Mouse (Mus musculus) limb, embryonic 11.5 days (tissue): ENCODE results near the gene Gm28035. TPM values are rescaled to one million over a fixed set of nuclear protein-coding genes. Genes with fewer than 3 reads are reported as not detected.

ENCODE experiments used
- ATAC-seq: fragments of 200-750 bp; cut with Nextera tagmentation; 2 replicates; pipeline ENCODE4 v1.8.0; 2017; ENCODE audit warnings: low read depth; ENCODE audit not compliant: insufficient number of reproducible peaks, low FRiP score, low TSS enrichment
- DNase-seq: peaks from one replicate; pipeline ENCODE4 v3.0.0-alpha.2; 2015; ENCODE audit warnings: low spot score
- H3K27ac ChIP-seq: fragments of 300-500 bp; sonication (generic); replicated peaks from 2 replicates; pipeline ENCODE4 v1.5.1; 2014; ENCODE audit warnings: low read depth, mild to moderate bottlenecking, low read length
- H3K27me3 ChIP-seq: fragments of 300-500 bp; sonication (generic); 2 replicates; pipeline ENCODE4 v1.6.1; 2014; ENCODE audit warnings: mild to moderate bottlenecking, low read length, mixed read lengths; ENCODE audit not compliant: control insufficient read depth, insufficient read depth
- H3K36me3 ChIP-seq: fragments of 300-500 bp; sonication (generic); 2 replicates; pipeline ENCODE4 v1.6.1; 2014; ENCODE audit warnings: mild to moderate bottlenecking, low read length, moderate library complexity, mixed read lengths; ENCODE audit not compliant: control insufficient read depth, insufficient read depth
- H3K4me1 ChIP-seq: fragments of 300-500 bp; sonication (generic); 2 replicates; pipeline ENCODE4 v1.6.1; 2014; ENCODE audit warnings: low read length, mixed read lengths; ENCODE audit not compliant: control insufficient read depth, insufficient read depth
- H3K4me2 ChIP-seq: fragments of 300-500 bp; sonication (generic); 2 replicates; pipeline ENCODE4 v1.6.1; 2014; ENCODE audit warnings: low read depth, mild to moderate bottlenecking, moderate library complexity; ENCODE audit not compliant: severe bottlenecking
- H3K4me3 ChIP-seq: fragments of 300-500 bp; sonication (generic); 2 replicates; pipeline ENCODE4 v1.5.1; 2014; ENCODE audit warnings: low read depth, low read length
- H3K9ac ChIP-seq: fragments of 300-500 bp; sonication (generic); 2 replicates; pipeline ENCODE4 v1.6.1; 2014; ENCODE audit warnings: mild to moderate bottlenecking, low read length
- H3K9me3 ChIP-seq: fragments of 300-500 bp; sonication (generic); 2 replicates; pipeline ENCODE4 v1.6.1; 2016; ENCODE audit warnings: low read length; ENCODE audit not compliant: control insufficient read depth
- WGBS: fragments of 180-500 bp; shearing (Covaris S2); extraction: QIAGEN DNeasy Blood & Tissue Kit; methylation state at CpG from one replicate; pipeline ENCODE4 v1.1.7; 2014; 5-methylcytosine and 5-hydroxymethylcytosine counted together
- polyA plus RNA-seq: library from polyadenylated mRNA; unstranded; fragments of >200 nt; fragmentation: Nextera tagmentation; extraction: Ambion mirVana; gene quantifications from 2 replicates; pipeline ENCODE4 v1.2.1, GENCODE M21; 2014

Gm28035 gene
- polyA plus RNA-seq, 1 experiment from 2014 or later = 0.09 TPM

DNA sequence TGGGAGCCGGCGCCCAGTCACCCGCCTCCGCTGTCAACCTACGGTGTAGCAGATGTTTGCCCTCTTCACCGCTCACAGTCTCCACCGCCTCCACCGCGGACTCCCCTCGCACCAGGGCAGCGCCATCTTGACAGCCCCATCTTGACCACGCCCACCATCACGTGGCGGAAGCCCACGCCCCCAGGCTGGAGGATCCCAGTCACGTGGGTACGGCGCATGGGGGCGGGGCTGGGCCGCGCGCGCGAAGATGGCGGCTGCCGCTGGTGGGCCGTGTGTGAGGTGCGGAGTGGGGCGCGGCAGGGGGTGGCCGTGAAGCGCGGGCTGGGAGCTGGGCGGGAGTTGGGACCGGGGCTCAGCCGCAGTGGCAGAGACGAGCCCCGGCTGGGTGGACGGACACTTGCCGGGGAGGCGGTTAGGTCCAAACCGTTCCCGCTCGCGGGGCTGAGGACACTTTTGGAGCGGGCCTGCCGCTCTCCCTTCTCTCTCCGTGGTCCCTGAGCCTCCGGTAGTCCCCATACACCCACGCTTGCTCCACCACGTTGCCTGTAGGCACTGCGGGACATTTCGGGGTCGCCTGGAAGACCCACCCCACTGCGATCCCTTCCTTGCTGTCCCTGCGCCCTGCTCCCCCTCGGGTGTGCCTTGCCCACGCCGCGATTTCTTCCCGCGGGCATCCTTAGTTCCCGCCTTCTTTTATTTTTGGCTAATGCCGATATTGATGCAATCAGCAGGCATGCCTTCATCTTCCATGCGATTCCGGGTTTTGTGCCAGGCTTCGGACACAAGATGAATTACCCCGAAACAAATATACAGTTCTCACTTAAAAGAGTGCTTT, 46.0 kb downstream of the Gm28035 start, which contains the start of the genes Dolk and Nup188:
Gene Dolk, minus strand, starts transcription at position 143 of the 835 bp plus-strand sequence.
Gene Nup188, plus strand, starts transcription at position 206 of the 835 bp plus-strand sequence.
- ATAC-seq = peak; percentile 92
- no peaks in the 10 kb centered on the region for H3K9me3 ChIP-seq
- H3K36me3 ChIP-seq = 0 out of 2 replicates have a peak, but pooled peaks cover 4% of the 10 kb centered on the region
- WGBS = under 1% methylated on average over 66 of the region's 68 CpGs
- peak within 1 kb of the TSS; percentile 84 for H3K4me3 ChIP-seq
- H3K4me1 ChIP-seq = peaks cover 13% of the 10 kb centered on the region
- DNase-seq = peak; percentile 98
- H3K27ac ChIP-seq = no peak within 1 kb of the TSS
- peak within 1 kb of the TSS; percentile 79 for H3K9ac ChIP-seq
- H3K27me3 ChIP-seq = no peaks in the 10 kb centered on the region
- peak within 1 kb of the TSS; percentile 75 for H3K4me2 ChIP-seq

DNA sequence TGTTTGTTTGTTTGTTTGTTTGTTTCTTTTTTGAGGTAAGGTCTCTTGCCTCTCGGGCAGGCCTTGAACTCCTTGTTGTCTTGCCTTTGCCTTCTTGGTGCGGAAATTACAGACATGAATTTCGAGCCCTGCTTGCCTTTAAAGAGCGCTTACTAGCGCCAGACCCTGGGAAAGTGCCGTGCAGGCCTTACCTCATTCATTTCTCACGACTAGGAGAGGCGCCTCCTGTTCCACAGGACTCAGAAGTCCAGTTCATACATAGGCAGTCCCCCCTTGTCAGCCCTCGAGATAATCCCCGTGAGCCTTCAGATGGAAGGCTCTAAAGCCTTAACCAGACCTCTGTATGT, 46.6 kb downstream of the Gm28035 start:
- DNase-seq (peak; percentile 50), ATAC-seq (no peak)
- H3K27me3 ChIP-seq = no peaks in the 10 kb centered on the region
- H3K36me3 ChIP-seq = 0 out of 2 replicates have a peak, but pooled peaks cover 4% of the 10 kb centered on the region
- WGBS = under 1% methylated on average over 10 of the region's 10 CpGs
- H3K9me3 ChIP-seq = no peaks in the 10 kb centered on the region
- peak overlapping the region; percentile 84 for H3K4me3 ChIP-seq
- H3K4me1 ChIP-seq = peaks cover 13% of the 10 kb centered on the region
- H3K4me2 ChIP-seq = peak overlapping the region; percentile 59
- peak overlapping the region; percentile 79 for H3K9ac ChIP-seq
- no peak overlapping the region for H3K27ac ChIP-seq

DNA sequence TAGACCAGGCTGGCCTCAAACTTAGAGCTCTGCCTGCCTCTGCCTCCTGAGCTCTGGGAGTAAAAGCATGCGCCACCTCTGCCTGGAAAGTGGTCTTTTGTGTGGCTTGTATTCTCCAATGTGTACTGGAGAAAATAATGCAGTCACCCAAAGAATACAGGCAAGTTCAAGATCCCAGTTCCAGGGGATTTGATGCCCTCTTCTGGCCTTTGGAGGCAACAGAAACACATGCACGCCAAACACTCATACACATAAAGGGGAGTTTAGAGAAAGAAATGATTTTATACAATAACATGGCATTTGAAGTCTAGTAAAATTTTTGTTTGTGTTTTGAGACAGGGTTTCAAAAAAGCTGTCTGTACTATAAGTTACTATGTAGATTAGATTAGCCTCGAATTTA, 59.2 kb downstream of the Gm28035 start:
- H3K4me3 ChIP-seq = no peak overlapping the region
- no peaks in the 10 kb centered on the region for H3K4me1 ChIP-seq
- no peak for ATAC-seq
- H3K9ac ChIP-seq = no peak overlapping the region
- 86% methylated on average over 3 of the region's 3 CpGs for WGBS
- peaks cover 17% of the 10 kb centered on the region; the same call in 1 of the 2 replicates for H3K36me3 ChIP-seq
- no peak overlapping the region for H3K27ac ChIP-seq
- H3K9me3 ChIP-seq = no peaks in the 10 kb centered on the region
- no peaks in the 10 kb centered on the region for H3K27me3 ChIP-seq
- DNase-seq = no peak
- H3K4me2 ChIP-seq = no peak overlapping the region

DNA sequence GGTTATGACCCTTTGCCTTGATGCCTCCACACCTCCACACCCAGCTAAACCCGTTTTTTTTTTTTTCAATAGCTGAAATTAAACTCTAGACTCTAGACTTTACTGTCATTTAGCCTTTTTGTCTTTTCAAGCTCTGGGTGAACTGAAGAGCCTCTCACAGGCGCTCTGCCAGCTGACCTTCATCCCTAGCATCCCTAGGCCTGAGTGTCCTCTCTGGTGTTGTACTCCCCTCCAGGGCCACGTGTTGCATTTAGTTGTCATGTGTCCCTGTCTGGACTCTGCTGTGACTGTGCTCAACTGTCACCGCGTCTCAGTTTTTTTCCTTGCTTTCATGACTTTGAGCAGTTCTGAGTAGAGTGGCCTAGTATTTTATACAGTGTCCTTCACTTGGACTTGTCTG, 59.6 kb downstream of the Gm28035 start:
- no peak overlapping the region for H3K27ac ChIP-seq
- no peaks in the 10 kb centered on the region for H3K9me3 ChIP-seq
- no peak overlapping the region for H3K9ac ChIP-seq
- no peaks in the 10 kb centered on the region for H3K27me3 ChIP-seq
- no peak overlapping the region for H3K4me3 ChIP-seq
- no peaks in the 10 kb centered on the region for H3K4me1 ChIP-seq
- WGBS = 86% methylated on average over 5 of the region's 5 CpGs
- H3K4me2 ChIP-seq = no peak overlapping the region
- DNase-seq = no peak
- H3K36me3 ChIP-seq = peaks cover 22% of the 10 kb centered on the region; the same call in 1 of the 2 replicates
- ATAC-seq = no peak

DNA sequence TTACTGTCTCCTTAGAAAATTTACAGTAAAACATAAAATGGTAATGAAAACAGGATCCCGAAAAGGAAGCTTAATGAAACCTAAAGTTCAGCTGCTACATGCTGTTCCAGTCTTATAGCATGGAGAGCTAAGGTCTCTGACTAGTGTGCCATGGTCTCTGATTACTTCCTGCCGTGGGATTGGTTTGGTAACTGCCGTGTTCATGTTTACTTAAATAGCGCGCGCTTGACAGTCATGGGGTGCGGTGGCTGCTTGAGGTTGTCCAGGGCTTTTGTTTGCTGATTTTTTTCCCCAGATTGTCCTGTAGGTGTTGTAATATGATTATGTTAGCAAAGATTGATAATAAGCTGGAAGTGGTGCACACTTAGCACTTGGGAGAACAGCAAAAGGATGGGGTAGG, 65.7 kb downstream of the Gm28035 start:
- no peak overlapping the region for H3K27ac ChIP-seq
- DNase-seq = no peak
- H3K36me3 ChIP-seq = peaks cover 45% of the 10 kb centered on the region
- no peak overlapping the region for H3K4me3 ChIP-seq
- no peak overlapping the region for H3K4me2 ChIP-seq
- no peaks in the 10 kb centered on the region for H3K27me3 ChIP-seq
- no peak overlapping the region for H3K9ac ChIP-seq
- no peaks in the 10 kb centered on the region for H3K4me1 ChIP-seq
- ATAC-seq = no peak
- WGBS = 94% methylated on average over 7 of the region's 7 CpGs
- H3K9me3 ChIP-seq = no peaks in the 10 kb centered on the region

DNA sequence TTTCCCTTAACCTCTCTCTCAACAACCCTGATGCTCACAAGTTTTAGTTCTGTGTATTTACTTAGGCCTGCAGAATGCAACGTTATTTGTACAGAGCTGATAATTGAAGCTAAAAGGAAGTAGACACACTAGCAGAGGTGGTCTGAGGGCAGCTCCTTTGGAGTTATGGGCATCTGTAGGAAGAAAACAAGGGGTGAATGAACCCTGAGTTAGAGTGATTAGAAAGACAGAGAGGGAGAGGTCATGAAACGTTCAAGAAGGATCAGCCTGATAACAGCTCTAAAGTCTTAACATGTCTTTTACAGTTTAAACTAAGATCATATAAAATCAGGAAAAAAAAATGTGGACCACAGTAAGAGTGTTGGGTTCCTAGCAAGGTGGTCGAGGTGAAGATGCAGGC, 69.0 kb downstream of the Gm28035 start:
- Histone ChIP-seq H3K4me2 (no peak overlapping the region), H3K4me1 (no peaks in the 10 kb centered on the region), H3K36me3 (peaks cover 48% of the 10 kb centered on the region), H3K4me3 (no peak overlapping the region), H3K9ac (no peak overlapping the region), H3K9me3 (no peaks in the 10 kb centered on the region), H3K27me3 (no peaks in the 10 kb centered on the region), H3K27ac (no peak overlapping the region)
- ATAC-seq (no peak), DNase-seq (no peak)
- 88% methylated on average over 3 of the region's 3 CpGs for WGBS

DNA sequence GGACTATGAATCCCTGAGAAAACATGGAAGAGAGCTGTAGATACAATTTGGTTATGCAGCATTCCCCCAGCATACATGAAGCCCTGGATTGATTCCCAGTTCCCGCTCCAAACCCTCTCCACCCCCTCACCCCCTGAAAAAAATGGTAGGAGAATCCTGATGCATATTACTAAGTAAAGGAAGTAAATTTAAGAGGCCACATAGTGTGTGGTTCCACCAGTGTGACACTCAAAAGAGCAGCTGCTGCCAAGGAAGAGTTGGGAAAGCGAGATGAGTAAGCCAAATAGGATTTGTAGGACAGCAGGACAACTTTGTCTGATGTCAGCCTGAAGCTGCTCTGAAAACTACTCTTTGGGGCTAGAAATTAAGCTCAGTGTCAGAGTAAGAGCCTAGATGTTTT, 71.1 kb downstream of the Gm28035 start:
- peaks cover 45% of the 10 kb centered on the region for H3K36me3 ChIP-seq
- no peaks in the 10 kb centered on the region for H3K4me1 ChIP-seq
- H3K9me3 ChIP-seq = no peaks in the 10 kb centered on the region
- H3K4me3 ChIP-seq = no peak overlapping the region
- H3K27ac ChIP-seq = no peak overlapping the region
- no peak overlapping the region for H3K9ac ChIP-seq
- no peak for ATAC-seq
- 93% methylated on average over 2 of the region's 2 CpGs for WGBS
- no peak for DNase-seq
- no peak overlapping the region for H3K4me2 ChIP-seq
- H3K27me3 ChIP-seq = no peaks in the 10 kb centered on the region

DNA sequence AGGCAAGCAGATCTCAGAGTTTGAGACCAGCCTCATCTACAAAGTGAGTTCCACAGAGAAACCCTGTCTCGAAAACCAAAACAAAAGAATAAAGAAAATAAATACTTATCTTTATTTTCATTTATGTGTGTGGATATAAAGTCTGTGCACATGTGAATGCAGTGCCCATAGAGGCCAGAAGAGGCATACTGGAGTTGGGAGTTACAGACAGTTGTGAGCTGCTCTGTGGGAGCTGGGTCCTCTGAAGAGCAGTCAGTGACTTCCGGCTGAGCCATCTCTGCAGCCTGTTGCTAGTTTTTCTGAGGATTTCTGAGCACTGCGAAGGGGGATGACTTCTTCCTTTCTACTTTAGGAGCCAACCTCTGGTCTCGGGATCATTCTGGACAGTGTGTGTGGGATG, 75.8 kb downstream of the Gm28035 start:
- DNase-seq (no peak), ATAC-seq (no peak)
- no peak overlapping the region for H3K27ac ChIP-seq
- peaks cover 35% of the 10 kb centered on the region for H3K36me3 ChIP-seq
- H3K9ac ChIP-seq = no peak overlapping the region
- no peak overlapping the region for H3K4me2 ChIP-seq
- H3K9me3 ChIP-seq = no peaks in the 10 kb centered on the region
- WGBS = 96% methylated on average over 4 of the region's 4 CpGs
- H3K4me1 ChIP-seq = no peaks in the 10 kb centered on the region
- no peaks in the 10 kb centered on the region for H3K27me3 ChIP-seq
- H3K4me3 ChIP-seq = no peak overlapping the region
